Mouse (Mus musculus) kidney, postnatal 14 days (tissue): ENCODE measurements around the gene Arpc5l.
"Not testable (repeated sequence)": the region's sequence is repeated elsewhere in the genome, so short reads cannot be mapped to it uniquely, and the experiment has no call there.

Experiments used
- DNase-seq: peaks from one replicate; pipeline ENCODE4 v3.0.0; 2022; ENCODE audit warnings: mixed read lengths

Arpc5l gene

DNA sequence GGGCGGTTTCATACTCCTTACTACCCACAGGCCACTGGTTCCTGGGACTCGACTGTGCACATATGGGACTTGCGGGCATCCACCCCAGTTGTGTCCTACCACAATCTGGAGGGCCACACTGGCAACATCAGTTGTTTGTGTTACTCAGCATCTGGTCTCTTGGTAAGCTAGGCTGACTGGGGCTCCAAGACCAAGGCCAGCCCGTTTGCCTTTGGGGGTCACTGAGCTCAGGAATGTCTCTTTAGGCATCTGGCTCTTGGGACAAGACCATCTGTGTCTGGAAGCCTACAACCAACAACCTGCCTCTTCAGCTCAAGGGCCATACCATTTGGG lies 4.6 kb upstream of the Arpc5l start:
- DNase-seq, result no peak

DNA sequence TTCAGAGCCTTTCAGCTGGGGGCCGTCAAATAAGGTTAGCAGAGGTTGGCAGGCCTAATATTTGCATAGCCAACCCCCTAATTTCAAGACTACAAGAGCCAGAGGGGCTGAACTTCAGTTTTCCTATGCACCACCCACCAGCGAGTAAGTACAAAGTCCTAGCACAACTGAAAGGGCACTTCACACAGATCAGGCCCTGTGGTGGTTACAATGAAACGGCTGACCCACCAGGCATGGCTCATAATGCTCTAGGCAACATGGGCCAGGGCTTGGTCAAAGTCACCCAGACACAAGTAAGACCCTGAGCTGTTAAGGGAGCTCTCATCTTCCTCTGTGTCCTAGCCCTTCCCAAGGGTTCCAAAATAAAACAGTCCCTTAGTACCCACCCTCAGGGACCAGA lies 3.3 kb upstream of the Arpc5l start:
- peak; percentile 32 for DNase-seq

DNA sequence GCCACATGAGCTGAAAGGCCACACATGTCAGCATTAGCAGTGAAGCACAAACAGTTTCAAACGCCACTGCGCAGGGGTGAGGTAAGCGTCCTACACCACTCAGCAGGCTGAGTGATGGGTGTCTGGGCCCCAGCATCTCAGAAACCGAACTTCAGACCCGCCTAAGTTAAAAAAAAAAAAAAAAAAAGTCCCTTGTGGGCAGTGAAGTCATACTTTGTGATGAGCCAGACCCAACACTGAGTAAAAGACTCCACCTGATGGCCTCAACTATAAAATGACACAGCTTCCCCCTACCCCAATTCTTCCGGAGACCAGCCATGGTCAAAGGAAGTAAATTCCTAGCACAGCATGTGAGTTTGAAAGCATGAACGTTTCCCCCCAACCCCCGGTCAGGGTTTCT lies 2.0 kb upstream of the Arpc5l start:
- no peak for DNase-seq

DNA sequence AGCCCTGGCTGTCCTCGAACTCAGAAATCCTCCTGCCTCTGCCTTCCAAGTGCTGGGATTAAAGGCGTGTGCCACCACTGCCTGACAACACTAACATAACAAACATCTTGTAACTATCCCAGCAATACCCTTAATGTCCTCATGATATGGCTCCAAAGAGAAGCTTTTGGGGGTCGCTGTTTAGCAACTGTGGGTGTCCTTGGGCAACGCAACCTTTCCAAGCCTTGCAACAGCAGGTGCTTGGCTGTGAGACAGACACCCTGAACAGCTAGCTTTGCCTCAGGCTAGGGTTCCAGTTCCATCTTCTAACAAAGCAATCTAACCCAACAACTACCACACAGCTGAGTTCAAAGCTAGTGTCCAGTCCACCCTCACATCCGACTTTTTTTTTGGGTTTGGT lies 1.6 kb upstream of the Arpc5l start:
- DNase-seq, result no peak

DNA sequence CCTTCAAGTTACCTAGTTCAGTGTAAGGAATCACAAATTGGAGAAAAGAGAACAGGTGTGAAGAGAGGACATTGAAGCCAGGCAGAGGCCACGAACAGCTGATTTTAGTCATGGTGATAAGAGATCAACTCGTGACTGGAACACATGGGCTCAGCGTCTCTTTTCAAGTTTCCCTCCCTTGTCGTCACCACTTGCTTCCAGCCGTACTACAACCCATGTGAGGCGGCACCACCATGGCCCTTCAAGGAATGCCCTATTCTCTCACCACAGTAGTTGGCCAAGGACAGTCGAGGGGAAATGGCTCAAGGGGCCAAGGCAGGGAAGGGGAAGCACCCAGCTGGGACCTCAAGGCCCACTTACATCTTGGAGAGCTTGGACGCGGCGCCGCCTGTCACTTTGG lies 776 bp upstream of the Arpc5l start:
- DNase-seq, result peak; percentile 26

DNA sequence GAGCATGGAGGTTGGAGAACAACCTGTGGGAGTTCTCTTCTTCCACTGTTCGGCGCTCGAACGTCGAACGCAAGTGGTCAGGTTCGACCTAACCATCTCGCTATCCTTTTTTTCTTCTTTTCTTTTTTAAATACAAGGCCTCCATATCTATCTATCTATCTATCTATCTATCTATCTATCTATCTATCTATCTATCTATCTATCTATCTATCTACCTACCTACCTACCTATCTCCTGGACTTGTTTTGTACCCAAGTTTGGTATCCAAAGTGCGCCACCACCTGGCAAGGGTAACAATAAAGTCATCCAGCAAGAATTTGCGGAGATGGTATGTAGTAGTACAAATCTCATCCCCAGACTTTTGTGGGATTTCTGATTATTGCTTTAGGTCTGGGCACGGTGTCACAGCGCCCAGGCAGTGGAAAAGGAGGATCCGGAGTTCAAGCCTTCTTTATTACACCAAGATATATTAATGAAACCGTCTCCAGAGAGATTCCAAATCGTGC lies 479 bp downstream of the Arpc5l start, which contains the start of gene Rpl35:
Gene Rpl35 (minus strand): TSS at position 51 of the 506 bp plus-strand sequence.
- peak; percentile 56 for DNase-seq

DNA sequence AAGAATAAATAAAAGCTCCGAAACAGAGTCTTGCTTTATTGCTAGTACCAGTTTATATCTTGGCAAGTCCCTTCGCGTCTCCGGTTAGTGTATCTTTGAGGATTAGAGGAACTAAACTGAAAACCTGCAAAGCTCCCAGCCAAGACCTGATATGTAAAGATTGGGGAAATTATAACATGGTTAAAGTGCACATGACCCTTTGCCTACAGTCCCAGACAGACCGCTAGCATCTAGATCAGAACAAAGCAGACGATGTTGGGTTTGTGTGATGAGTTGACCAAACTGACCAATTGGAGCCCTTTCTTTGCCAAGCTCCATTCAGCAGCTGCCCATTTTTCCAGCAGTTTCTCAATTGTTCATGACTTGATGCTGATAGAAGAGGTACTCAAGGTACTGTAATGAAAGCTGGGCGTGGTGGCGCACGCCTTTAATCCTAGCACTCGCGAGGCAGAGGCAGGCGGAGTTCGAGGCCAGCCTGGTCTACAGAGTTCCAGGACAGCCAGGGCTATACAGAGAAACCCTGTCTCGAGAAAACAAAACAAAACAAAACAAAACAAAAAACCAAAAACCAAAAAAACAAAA lies 1.1 kb downstream of the Arpc5l start:
- DNase-seq, result no peak

DNA sequence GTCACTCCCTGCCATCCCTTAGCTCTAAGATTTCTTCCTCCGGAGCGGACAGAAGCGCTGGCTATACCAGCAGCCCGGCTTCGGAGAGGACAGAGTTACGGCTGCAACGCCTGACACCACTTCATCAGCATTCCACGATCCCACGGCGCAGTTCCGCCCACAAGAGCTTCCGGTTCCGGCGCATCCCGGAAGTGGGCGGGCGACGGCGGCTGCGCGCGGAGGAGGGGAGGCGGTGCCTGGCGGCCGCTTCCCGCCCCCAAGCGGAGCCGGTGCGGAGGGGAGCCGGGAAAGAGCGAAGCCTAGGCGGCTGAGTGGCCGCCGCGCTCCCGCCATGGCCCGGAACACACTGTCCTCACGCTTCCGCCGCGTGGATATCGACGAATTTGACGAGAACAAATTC lies 2.7 kb downstream of the Arpc5l start:
- DNase-seq, result peak; percentile 95

DNA sequence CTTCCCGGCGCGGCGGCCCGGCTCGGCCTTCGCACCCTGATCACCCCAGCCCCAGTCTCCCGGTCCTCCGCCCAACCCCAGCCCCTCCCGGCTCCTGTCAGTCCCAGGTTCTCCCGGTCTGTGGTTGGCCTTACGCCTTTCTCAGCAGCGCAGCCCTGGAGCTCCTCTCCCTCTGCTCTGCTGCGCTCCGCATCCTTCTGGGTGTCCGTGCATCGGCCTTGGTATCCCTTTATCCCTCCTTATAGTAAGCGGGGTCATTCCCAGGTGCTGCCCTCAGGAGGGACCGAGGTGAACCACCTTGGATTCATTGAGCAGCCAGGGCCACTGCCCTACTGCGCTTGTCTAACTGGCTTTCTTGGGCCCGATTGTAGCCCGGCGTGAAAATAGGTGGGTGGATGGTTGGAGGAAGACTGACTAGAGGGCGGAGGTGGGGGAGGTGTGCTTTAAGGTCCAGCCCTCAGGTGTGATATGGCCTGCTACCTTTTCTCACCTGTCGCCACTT lies 3.3 kb downstream of the Arpc5l start:
- DNase-seq, result no peak

DNA sequence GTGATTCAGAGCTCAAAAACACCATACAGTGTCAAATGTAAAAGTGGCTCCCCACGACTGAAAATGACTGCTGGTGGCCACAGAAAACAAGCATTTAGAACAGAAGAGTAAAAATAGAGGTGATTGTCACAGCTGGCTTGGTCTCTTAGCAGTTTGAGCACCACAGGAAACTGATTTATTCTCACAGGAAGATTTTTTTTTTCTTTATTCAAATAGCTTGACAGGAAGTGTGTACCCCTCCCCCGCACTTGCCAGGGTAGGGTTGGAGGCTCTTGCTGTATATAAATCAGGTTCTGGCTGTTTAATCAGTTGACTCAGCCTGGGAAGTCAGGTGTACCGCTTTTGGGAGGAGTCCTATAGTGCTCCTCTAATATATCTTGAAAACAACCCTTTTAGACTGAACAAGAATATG lies 3.8 kb downstream of the Arpc5l start:
- peak; percentile 56 for DNase-seq

DNA sequence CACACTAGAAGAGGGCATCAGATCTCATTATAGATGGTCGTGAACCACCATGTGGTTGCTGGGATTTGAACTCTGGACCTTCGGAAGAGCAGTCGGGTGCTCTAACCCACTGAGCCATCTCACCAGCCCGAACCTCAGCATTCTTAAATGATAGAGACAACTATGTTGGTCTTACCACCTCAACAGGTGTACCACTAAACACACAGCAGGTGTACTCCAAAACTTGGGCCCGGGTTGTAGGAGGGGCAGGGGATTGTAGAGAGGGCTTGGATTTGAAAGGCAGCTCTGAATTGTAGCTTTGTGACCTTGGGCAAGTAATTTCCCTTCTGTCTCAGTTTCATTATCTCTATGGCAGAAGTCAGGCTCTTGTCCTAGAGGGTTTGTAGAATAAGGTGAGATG lies 5.0 kb downstream of the Arpc5l start:
- DNase-seq, result not testable (repeated sequence)

DNA sequence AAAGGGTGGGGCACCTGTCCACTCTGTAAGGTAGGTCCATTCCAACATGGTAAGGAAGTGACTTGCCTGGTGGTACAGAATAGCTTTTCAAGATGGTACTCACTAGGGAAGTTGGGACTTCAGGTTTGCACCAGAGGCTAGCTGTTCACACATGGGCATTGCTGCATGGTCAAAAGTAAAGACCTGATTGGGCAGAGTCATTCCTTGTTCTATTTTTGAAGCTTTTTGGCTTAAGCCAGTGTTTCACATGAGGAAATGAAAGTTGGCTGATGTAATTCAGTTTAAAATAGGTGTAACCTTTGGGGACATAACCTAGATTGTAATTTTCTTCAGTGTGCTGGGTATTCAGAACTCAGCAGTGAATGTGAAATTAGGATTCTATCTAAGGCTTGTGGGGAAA lies 6.1 kb downstream of the Arpc5l start:
- DNase-seq, result no peak

DNA sequence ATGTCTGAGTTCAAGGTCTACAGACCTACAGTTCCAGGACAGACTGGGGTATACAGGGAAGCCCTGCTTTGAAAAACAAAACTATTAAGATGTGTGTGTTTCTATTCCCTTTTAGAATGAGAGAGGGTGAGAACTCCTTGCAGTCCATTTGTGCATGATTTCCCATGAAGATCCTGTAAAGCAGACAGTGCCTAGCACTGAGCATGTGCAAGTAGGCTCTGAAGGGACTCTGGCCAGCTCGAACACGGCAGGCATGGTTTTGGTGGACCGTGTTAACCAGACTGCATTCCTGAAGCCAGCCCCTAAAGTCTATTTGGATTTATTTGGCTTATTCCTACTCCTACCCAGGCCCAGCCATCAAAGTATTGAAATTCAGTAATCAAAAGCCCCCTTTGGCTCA lies 6.8 kb downstream of the Arpc5l start:
- no peak for DNase-seq

DNA sequence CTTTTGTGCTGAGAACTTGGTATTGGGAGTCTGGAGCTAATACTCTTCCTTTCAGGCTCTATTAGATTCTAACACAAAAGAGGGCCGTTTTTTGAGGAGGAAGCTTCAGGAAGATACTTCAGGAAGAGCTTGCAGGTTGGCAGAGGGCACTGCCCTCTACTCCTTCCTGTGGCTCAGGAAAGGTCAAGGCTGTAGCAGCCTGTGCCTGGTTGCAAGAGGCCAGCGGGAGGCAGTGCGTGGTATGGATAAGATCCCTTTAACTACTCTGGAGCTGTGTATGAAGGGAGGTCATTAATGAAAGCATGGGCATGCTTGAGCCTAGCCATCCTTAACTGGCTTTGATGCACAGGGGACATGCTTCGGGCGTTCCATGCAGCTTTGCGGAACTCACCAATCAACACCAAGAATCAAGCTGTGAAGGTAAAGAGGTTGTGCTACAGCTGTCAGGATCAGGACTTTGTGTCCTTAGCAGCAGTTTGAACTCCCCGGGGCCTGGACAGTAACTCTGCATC lies 7.7 kb downstream of the Arpc5l start:
- DNase-seq, result no peak

DNA sequence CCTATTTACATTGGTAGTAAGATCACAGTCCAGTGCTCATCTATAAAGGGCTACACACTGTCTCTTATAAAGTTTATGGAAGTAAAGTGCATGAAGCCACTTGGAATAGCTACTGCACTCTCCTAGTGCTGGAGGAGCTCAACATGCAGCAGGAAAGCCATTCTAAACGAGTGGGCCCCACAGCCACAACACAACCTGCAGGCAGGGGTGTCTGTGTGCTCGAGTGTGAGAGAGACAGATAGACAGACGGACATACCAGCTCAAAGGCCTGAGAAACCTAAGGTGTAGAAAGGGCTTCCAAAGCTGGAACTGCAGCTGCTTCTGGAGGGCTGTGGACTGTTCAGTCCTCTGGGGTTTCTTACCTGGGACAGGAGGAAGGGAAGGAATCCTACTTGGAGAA lies 11.4 kb downstream of the Arpc5l start:
- no peak for DNase-seq

DNA sequence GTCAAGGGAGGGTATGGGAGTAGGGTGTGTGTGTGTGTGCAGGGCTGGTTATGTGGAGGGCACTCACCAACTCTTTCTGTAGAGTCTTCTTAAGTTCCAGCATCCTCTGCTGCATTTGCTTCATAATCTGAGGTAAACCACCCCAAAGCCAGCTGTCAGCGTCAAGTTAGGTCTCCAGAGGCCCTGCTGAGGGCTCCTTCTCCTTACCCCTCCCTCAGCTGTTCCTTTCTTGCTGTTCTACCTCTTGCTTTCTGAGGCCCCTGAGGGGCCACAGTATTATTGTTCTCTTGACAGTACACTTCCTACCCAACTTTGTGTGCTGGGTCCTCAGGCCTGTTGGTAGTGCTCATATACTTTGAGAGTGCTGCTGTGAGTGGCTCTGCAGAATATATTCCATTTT lies 14.9 kb downstream of the Arpc5l start:
- DNase-seq, result no peak

DNA sequence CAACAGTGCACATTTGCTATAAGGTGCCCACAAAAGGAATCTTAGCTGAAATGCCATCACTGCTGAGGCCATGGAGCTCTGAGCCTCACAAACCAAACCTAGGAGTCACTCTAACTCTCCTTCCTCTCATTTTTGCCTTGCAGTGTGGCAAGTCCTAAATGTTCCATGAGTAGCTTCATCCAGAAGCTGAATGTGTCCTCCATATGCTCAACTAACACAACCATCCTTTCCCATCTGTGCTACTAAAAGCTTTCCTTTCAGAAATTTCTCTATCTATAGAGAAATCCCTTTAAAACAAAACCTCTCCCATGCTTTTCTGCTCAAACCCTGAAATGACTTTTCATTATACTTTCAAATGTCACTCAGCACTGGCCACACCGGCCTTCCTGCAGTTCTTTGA lies 26.5 kb downstream of the Arpc5l start:
- DNase-seq, result no peak

DNA sequence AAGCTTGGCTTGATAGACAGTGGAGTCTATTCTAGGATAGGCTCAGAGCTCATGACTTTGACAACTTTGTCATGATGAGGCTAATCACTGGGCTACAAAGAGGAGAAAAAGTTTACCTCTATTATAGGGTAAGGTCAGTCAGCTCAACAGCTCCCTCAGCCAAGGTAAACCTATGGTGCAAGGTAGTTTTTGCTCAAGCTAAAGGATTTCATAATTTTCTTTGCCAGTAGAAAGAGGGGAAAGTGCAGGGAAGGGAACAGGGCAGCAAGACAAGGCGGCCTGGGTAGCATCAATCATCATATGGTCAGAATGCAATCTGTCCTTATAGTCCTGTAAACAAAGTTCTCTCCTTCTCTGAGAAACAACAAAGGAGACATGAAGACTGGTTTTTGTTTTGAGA lies 35.1 kb downstream of the Arpc5l start:
- DNase-seq, result no peak

DNA sequence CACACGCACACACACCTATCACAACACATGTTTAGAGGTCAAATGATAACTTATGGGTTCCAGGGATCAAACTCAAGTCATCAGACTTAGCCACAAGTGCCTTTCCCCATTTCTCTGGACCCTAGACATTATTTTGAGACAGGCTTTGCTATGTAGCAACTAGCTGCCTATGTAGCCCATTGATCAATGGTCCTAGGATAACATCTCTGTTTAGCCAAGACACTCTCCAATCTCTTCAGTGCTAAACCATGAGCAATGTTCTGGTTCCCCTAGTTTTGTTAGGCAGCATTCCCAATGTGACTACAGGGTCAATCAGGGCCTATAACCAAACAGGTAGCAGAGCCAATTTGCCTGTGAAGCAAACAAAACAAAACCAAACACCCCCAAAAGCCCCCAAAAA lies 43.4 kb downstream of the Arpc5l start:
- DNase-seq, result no peak

DNA sequence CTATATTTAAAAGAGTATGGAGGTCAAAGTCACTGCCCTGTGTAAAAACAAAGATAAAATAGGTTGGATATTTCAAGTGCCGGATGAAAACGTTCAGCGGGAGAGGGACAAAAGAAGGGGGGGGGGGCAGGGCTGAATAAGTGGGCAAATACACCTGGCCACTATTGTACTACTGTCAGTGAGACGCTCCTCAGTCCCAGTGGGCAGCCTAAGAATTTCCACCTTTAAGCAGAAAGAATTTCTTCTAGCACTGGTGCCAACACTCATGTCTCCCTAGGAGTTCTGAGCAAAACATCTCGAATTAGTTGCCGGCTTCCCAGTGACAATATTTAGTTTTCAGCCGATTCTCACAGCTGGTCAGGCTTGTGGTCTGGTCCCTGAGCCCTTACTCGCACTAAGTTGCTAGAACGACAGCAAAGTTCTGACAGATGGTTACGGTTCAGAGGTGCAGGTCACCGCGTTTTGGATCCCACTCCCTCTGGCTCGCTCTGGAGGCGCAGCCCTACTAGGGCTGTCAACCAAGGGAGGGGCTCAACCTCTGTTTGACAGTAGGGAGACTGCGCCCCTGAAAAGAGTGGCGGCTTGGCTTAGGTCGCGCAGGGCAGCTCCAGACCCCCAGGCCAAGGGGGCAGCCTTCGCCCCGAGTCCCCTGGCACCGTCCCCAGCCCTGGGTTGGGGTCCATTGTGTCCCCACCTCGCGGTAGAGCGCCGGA lies 59.7 kb downstream of the Arpc5l start:
- no peak for DNase-seq
